Mouse (Mus musculus): ENCODE data around the gene Fam204a.

GRCm38 (mm10) chr19:60192790-60193189 lies 33.7 kb downstream of the Fam204a start:
- TF ChIP-seq MAFK (IDR thresholded peaks at IDR 0.05; ENCODE audit: insufficient read depth, low read depth, low read length) (no peak), ZC3H11A (IDR thresholded peaks at IDR 0.05; ENCODE audit: borderline replicate concordance, low read depth, low read length) (no peak), CHD2 (IDR thresholded peaks at IDR 0.05; ENCODE audit: low read depth, low read length) (no peak), ZNF384 (IDR thresholded peaks at IDR 0.05; ENCODE audit: low read depth, low read length) (no peak)
